Mouse (Mus musculus) hindbrain, embryonic 11.5 days (tissue): ENCODE results near the gene Fam221a. TPM values are rescaled to one million over a fixed set of nuclear protein-coding genes. Genes with fewer than 3 reads are reported as not detected.
"Not testable (repeated sequence)": the region's sequence is repeated elsewhere in the genome, so short reads cannot be mapped to it uniquely, and the experiment has no call there.

ENCODE experiments used
- ATAC-seq: fragments of 200-750 bp; cut with Nextera tagmentation; 2 replicates; pipeline ENCODE4 v1.8.0; 2017; ENCODE audit warnings: mild to moderate bottlenecking, moderate TSS enrichment, moderate library complexity; ENCODE audit not compliant: low FRiP score
- DNase-seq: peaks from one replicate; pipeline ENCODE4 v3.0.0-alpha.2; 2015; ENCODE audit warnings: low spot score
- H3K27ac ChIP-seq: fragments of 300-500 bp; sonication (generic); 2 replicates; pipeline ENCODE4 v1.5.1; 2014; ENCODE audit warnings: mild to moderate bottlenecking, low read depth, low read length
- H3K27me3 ChIP-seq: fragments of 300-500 bp; sonication (generic); 2 replicates; pipeline ENCODE4 v1.6.1; 2014; ENCODE audit warnings: mild to moderate bottlenecking, low read length, moderate library complexity, mixed read lengths; ENCODE audit not compliant: control insufficient read depth, insufficient read depth
- H3K36me3 ChIP-seq: fragments of 300-500 bp; sonication (generic); 2 replicates; pipeline ENCODE4 v1.6.1; 2014; ENCODE audit warnings: mild to moderate bottlenecking, low read length, moderate library complexity, mixed read lengths; ENCODE audit not compliant: control insufficient read depth, insufficient read depth
- H3K4me1 ChIP-seq: fragments of 300-500 bp; sonication (generic); replicated peaks from 2 replicates; pipeline ENCODE4 v1.6.1; 2014; ENCODE audit warnings: low read length, mixed read lengths; ENCODE audit not compliant: control insufficient read depth, insufficient read depth
- H3K4me2 ChIP-seq: fragments of 300-500 bp; sonication (generic); replicated peaks from 2 replicates; pipeline ENCODE4 v1.6.1; 2014; ENCODE audit warnings: mild to moderate bottlenecking, low read depth, low read length
- H3K4me3 ChIP-seq: fragments of 300-500 bp; sonication (generic); 2 replicates; pipeline ENCODE4 v1.5.1; 2014; ENCODE audit warnings: low read depth, low read length
- H3K9ac ChIP-seq: fragments of 300-500 bp; sonication (generic); 2 replicates; pipeline ENCODE4 v1.6.1; 2014; ENCODE audit warnings: low read depth, low read length
- H3K9me3 ChIP-seq: fragments of 300-500 bp; sonication (generic); 2 replicates; pipeline ENCODE4 v1.6.1; 2016; ENCODE audit warnings: low read length; ENCODE audit not compliant: control insufficient read depth
- WGBS: fragments of 180-500 bp; shearing (Covaris S2); extraction: QIAGEN DNeasy Blood & Tissue Kit; methylation state at CpG from one replicate; pipeline ENCODE4 v1.1.7; 2014; 5-methylcytosine and 5-hydroxymethylcytosine counted together
- polyA plus RNA-seq: library from polyadenylated mRNA; unstranded; fragments of >200 nt; fragmentation: Nextera tagmentation; extraction: Ambion mirVana; gene quantifications from 2 replicates; pipeline ENCODE4 v1.2.1, GENCODE M21; 2014

The Fam221a gene
- polyA plus RNA-seq, 1 experiment from 2014 or later = 6.9 TPM

GRCm38 (mm10) chr6:49410830-49411229, 43.3 kb downstream of the Fam221a start:
- no peaks in the 10 kb centered on the region for H3K27me3 ChIP-seq
- DNase-seq = no peak
- 90% methylated on average over 3 of the region's 3 CpGs for WGBS
- no peak overlapping the region for H3K4me2 ChIP-seq
- H3K36me3 ChIP-seq = no peaks in the 10 kb centered on the region
- no peak overlapping the region for H3K27ac ChIP-seq
- H3K4me3 ChIP-seq = no peak overlapping the region
- ATAC-seq = no peak
- no peak overlapping the region for H3K9ac ChIP-seq
- no peaks in the 10 kb centered on the region for H3K4me1 ChIP-seq
- H3K9me3 ChIP-seq = no peaks in the 10 kb centered on the region

GRCm38 (mm10) chr6:49412967-49413366, 45.4 kb downstream of the Fam221a start:
- H3K9ac ChIP-seq, H3K4me3 ChIP-seq, DNase-seq, H3K4me1 ChIP-seq, H3K9me3 ChIP-seq, H3K27me3 ChIP-seq, H3K36me3 ChIP-seq, H3K27ac ChIP-seq, ATAC-seq, H3K4me2 ChIP-seq: not testable (repeated sequence)
- 74% methylated on average over 2 of the region's 2 CpGs for WGBS

DNA sequence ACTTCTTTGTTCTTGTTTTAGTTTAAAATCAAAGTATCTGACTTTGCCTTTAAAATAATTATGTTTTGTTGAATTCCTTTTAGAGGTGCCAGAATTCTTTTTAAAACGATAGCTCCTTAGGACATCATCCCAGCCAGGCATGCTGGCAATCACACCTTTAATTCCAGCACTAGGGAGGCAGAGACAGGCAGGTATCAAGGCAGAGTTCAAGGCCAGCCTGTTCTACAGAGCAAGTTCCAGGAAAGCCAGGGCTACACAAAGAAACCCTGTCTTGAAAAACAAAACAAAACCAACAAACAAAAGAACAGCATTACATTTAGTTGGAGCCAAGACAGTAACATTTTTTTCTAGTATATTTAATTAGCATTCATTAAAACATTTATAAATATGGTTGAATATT, 48.4 kb downstream of the Fam221a start:
- Histone ChIP-seq H3K4me2 (no peak overlapping the region), H3K9me3 (no peaks in the 10 kb centered on the region), H3K4me3 (no peak overlapping the region), H3K27me3 (no peaks in the 10 kb centered on the region), H3K4me1 (no peaks in the 10 kb centered on the region), H3K9ac (no peak overlapping the region), H3K36me3 (no peaks in the 10 kb centered on the region), H3K27ac (no peak overlapping the region)
- no peak for ATAC-seq
- DNase-seq = no peak
- WGBS = 88% methylated on average over 1 of the region's 1 CpGs

- no peak overlapping the region for H3K4me2 ChIP-seq
- no peak overlapping the region for H3K27ac ChIP-seq
- no peaks in the 10 kb centered on the region for H3K36me3 ChIP-seq
- no peaks in the 10 kb centered on the region for H3K27me3 ChIP-seq
- no peak overlapping the region for H3K9ac ChIP-seq
- H3K9me3 ChIP-seq = no peaks in the 10 kb centered on the region
- no peaks in the 10 kb centered on the region for H3K4me1 ChIP-seq
- no peak for ATAC-seq
- H3K4me3 ChIP-seq = no peak overlapping the region
- 93% methylated on average over 1 of the region's 1 CpGs for WGBS
- no peak for DNase-seq
Measured at GRCm38 (mm10) chr6:49437306-49437705, 69.8 kb downstream of the Fam221a start.

Other genes with a start within 250 kb of the Fam221a start
- 132 and 133 TPM in 2 replicates for gene Igf2bp3, start 152.8 kb upstream of the Fam221a start, polyA plus RNA-seq
- gene Tra2a, start 103.7 kb upstream of the Fam221a start, polyA plus RNA-seq = 56.7 and 82.9 TPM in 2 replicates
- gene Ccdc126, start 48.5 kb upstream of the Fam221a start, polyA plus RNA-seq = 8.0 and 8.5 TPM in 2 replicates
- gene Stk31, start 27.9 kb downstream of the Fam221a start, polyA plus RNA-seq = not detected in 2 replicates